Mouse (Mus musculus) midbrain, embryonic 14.5 days (tissue): ENCODE results near the gene Prdx6b. TPM values are rescaled to one million over a fixed set of nuclear protein-coding genes. Genes with fewer than 3 reads are reported as not detected.

ENCODE experiments used
- ATAC-seq: fragments of 200-750 bp; cut with Nextera tagmentation; 2 replicates; pipeline ENCODE4 v1.8.0; 2017; ENCODE audit warnings: moderate number of reproducible peaks, moderate library complexity; ENCODE audit not compliant: low FRiP score, low TSS enrichment
- DNase-seq: peaks from one replicate; pipeline ENCODE4 v3.0.0-alpha.2; 2015
- H3K27ac ChIP-seq: fragments of 300-500 bp; sonication (generic); replicated peaks from 2 replicates; pipeline ENCODE4 v1.5.1; 2014; ENCODE audit warnings: mild to moderate bottlenecking, low read depth, low read length, moderate library complexity
- H3K27me3 ChIP-seq: fragments of 300-500 bp; sonication (generic); 2 replicates; pipeline ENCODE4 v1.6.1; 2014; ENCODE audit warnings: low read length, control low read depth, mixed read lengths; ENCODE audit not compliant: control insufficient read depth, insufficient read depth
- H3K36me3 ChIP-seq: fragments of 300-500 bp; sonication (generic); 2 replicates; pipeline ENCODE4 v1.6.1; 2014; ENCODE audit warnings: low read length, control low read depth; ENCODE audit not compliant: control insufficient read depth, insufficient read depth
- H3K4me1 ChIP-seq: fragments of 300-500 bp; sonication (generic); 2 replicates; pipeline ENCODE4 v1.6.1; 2014; ENCODE audit warnings: mild to moderate bottlenecking, antibody characterized with exemption, low read length, control low read depth; ENCODE audit not compliant: control insufficient read depth, insufficient read depth
- H3K4me2 ChIP-seq: fragments of 300-500 bp; sonication (generic); 2 replicates; pipeline ENCODE4 v1.6.1; 2014; ENCODE audit warnings: mild to moderate bottlenecking, low read length, moderate library complexity
- H3K4me3 ChIP-seq: fragments of 300-500 bp; sonication (generic); replicated peaks from 2 replicates; pipeline ENCODE4 v1.5.1; 2014; ENCODE audit warnings: low read depth, low read length
- H3K9ac ChIP-seq: fragments of 300-500 bp; sonication (generic); replicated peaks from 2 replicates; pipeline ENCODE4 v1.6.1; 2014; ENCODE audit warnings: mild to moderate bottlenecking, low read length, moderate library complexity
- H3K9me3 ChIP-seq: fragments of 300-500 bp; sonication (generic); 2 replicates; pipeline ENCODE4 v1.6.1; 2016; ENCODE audit warnings: low read length, control low read depth, mixed read lengths; ENCODE audit not compliant: control insufficient read depth
- WGBS: fragments of 180-500 bp; shearing (Covaris S2); extraction: QIAGEN DNeasy Blood & Tissue Kit; methylation state at CpG from one replicate; pipeline ENCODE4 v1.1.7; 2014; 5-methylcytosine and 5-hydroxymethylcytosine counted together
- polyA plus RNA-seq: library from polyadenylated mRNA; unstranded; fragments of >200 nt; fragmentation: Nextera tagmentation; extraction: Ambion mirVana; gene quantifications from 2 replicates; pipeline ENCODE4 v1.2.1, GENCODE M21; 2014

The Prdx6b gene
- not detected in 2 replicates for polyA plus RNA-seq

DNA sequence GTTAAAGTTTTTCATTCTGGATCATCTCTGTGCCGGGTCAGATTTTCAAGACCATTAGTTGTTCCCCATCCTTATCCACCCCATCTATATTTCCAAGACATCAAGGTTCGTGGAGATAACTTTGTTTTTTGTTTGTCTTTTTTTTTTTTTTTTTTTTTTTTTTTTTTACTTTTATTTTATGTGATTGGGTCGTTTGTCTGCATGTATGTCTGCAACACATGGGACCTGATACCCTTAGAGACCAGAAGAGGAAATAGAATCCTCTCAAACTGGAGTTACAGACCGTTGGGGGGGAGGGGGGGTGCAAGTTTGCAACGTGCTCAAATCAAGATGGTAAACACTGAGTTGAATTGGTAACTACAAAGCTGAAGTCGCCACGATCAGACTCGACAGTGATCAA, at the start of gene Prdx6b:
TSS of gene Prdx6b (plus strand) at position 301 of the 400 bp plus-strand sequence.
- no peak for ATAC-seq
- Histone ChIP-seq H3K4me3 (no peak within 1 kb of the TSS), H3K4me1 (no peaks in the 10 kb centered on the region), H3K9ac (no peak within 1 kb of the TSS), H3K9me3 (no peaks in the 10 kb centered on the region), H3K27me3 (no peaks in the 10 kb centered on the region), H3K27ac (no peak within 1 kb of the TSS), H3K4me2 (no peak within 1 kb of the TSS), H3K36me3 (no peaks in the 10 kb centered on the region)
- WGBS: 85% methylated on average over 8 of the region's 8 CpGs
- no peak for DNase-seq

DNA sequence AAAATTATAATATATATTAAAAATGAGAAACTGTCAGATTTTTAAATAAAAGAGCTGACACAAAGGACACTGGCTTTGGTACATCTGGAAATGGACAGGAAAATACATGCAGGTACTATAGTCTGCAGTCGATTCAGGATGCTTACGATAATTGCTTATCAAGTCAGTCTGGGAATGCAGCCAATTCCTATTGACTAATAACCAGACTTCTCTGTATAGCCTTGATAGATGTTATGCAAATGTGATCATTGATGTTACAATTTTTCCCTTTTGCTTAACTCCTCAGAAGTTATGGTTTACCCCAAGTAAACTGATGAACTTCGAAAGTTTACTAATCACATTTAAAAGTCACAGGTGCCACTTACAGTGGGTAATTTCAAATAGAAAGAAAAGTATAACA, 44.8 kb upstream of the Prdx6b start:
- Histone ChIP-seq H3K36me3 (no peaks in the 10 kb centered on the region), H3K9me3 (no peaks in the 10 kb centered on the region), H3K9ac (no peak overlapping the region), H3K27ac (no peak overlapping the region), H3K4me1 (no peaks in the 10 kb centered on the region), H3K4me3 (no peak overlapping the region), H3K27me3 (no peaks in the 10 kb centered on the region), H3K4me2 (no peak overlapping the region)
- WGBS: 92% methylated on average over 3 of the region's 3 CpGs
- ATAC-seq (no peak), DNase-seq (peak; percentile 22)

DNA sequence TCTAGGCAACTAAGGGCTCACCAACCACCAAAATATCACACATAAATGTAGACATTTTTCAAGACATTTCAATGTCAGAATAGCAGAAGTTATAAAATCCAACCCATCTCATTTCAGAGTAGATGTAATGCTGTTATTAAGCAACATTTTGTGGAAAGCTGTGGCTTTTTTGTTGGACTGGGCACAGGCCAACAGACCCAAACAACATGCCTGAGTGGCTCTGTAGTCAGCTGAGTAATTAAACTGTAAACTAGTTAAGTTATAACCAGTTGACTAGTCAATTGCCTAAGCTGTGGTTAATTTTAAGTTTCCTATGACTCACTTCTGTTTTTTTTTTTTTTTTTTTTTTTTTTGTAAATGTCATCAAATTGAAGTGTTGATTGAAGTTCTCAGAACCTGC, 44.4 kb upstream of the Prdx6b start:
- Histone ChIP-seq H3K36me3 (no peaks in the 10 kb centered on the region), H3K4me1 (no peaks in the 10 kb centered on the region), H3K9ac (no peak overlapping the region), H3K27me3 (no peaks in the 10 kb centered on the region), H3K4me3 (no peak overlapping the region), H3K9me3 (no peaks in the 10 kb centered on the region), H3K27ac (no peak overlapping the region), H3K4me2 (no peak overlapping the region)
- no peak for DNase-seq
- ATAC-seq: no peak

DNA sequence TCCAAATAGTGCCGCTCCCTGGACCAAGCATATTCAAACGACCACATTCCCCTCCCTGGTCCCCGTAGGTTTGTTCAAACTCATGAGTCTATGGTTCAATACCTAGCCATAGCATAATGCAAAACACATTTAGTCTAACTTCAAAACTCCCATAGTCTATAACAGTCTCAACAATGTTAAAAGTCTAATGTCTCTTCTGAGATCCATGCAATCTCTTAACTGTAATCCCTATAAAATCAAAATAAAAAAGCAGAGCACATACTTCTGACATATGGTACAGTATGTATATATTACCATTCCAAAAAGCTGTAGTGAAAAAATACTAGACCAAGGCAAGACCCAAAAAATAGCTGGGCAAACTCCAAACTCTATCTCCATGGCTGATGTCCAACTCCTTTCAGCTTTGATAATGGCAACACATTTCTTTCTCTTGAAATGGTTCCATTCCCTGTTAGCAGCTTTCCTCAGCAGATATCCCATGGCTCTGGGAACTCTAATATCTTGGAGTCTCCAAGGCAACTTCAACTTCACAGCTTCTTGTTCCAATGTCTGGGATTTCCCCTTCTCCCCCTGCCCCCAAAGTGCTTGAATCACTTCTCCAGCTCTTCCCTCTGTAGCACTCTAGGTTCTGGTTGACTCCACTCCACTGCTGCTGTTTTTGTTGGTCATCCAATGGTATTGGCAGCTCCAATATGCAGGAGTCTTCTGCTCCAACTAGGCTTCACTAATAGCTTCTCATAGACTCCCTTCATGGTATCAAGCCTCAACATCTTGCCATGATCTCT, 32.2 kb upstream of the Prdx6b start:
- ATAC-seq: no peak
- Histone ChIP-seq H3K27me3 (no peaks in the 10 kb centered on the region), H3K9ac (no peak overlapping the region), H3K9me3 (no peaks in the 10 kb centered on the region), H3K36me3 (no peaks in the 10 kb centered on the region), H3K27ac (no peak overlapping the region), H3K4me3 (no peak overlapping the region), H3K4me2 (no peak overlapping the region), H3K4me1 (no peaks in the 10 kb centered on the region)
- WGBS: 89% methylated on average over 3 of the region's 3 CpGs
- DNase-seq: no peak

DNA sequence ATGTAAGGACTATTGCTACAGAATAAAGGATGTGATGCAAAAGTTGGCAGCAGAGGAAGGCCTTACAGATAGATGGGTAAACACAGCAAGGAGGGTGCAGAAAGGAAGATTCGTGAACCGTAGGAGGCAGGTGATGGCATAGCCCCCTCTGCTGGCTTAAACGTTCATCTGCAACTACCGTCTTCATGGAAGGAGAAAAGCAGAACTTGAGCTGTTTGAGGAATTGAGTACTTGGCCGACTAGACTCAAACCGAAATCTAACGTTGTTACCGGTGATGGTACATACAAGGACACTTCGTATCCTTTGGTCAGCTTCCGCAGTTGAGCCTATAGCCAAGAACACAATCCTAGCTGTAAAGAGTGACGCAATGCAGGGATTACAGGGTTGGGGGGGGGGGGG, 25.4 kb upstream of the Prdx6b start:
- H3K4me3 ChIP-seq: no peak overlapping the region
- no peak overlapping the region for H3K9ac ChIP-seq
- H3K9me3 ChIP-seq: no peaks in the 10 kb centered on the region
- no peaks in the 10 kb centered on the region for H3K36me3 ChIP-seq
- ATAC-seq (no peak), DNase-seq (peak; percentile 87)
- peak overlapping the region; percentile 19; the same call in 1 of the 2 replicates for H3K4me2 ChIP-seq
- H3K27ac ChIP-seq: no peak overlapping the region
- no peaks in the 10 kb centered on the region for H3K4me1 ChIP-seq
- 22% methylated on average over 11 of the region's 11 CpGs for WGBS
- H3K27me3 ChIP-seq: no peaks in the 10 kb centered on the region

DNA sequence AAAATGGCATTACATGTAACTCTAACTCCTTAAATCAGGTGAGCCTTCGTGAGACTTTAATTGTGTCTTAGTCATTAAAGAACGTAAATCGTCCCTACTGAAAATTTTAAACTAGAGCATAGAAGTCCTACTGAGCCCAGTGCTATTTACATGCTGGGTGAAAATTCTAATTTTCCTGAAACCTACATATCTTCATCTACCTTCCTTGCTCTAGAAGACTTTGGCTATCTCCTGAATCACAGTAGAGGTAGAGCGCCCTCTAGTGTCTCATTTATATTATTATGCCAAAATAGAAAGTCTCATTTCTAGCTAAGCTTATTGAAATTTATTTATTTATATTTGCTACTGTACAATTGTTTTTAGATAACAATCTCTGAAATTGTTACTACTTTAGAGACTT, 24.2 kb upstream of the Prdx6b start:
- Histone ChIP-seq H3K4me1 (no peaks in the 10 kb centered on the region), H3K9ac (no peak overlapping the region), H3K4me2 (no peak overlapping the region), H3K27me3 (no peaks in the 10 kb centered on the region), H3K9me3 (no peaks in the 10 kb centered on the region), H3K36me3 (no peaks in the 10 kb centered on the region), H3K4me3 (no peak overlapping the region), H3K27ac (no peak overlapping the region)
- 52% methylated on average over 4 of the region's 4 CpGs for WGBS
- ATAC-seq: no peak
- DNase-seq: peak; percentile 87

DNA sequence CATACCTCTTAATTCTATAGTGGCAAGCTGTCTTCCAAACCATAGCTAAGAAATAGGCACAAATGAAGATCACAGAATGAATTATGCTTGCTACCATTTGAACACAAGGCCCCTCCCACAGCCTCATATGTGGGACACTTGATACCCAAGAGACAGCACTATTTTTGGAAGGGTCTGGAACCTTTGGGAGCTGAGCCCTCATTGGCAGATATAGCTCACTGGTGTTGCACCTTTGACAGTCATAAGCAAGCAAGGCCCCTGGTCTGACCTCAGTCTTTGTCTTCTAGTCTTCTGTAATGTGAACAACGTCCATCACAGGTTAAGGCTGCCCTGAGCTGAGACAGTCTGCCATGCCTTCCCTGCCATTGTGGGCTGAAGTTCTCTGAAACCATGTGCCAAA, 20.8 kb upstream of the Prdx6b start:
- Histone ChIP-seq H3K36me3 (no peaks in the 10 kb centered on the region), H3K4me1 (no peaks in the 10 kb centered on the region), H3K9me3 (no peaks in the 10 kb centered on the region), H3K4me2 (no peak overlapping the region), H3K4me3 (no peak overlapping the region), H3K27ac (no peak overlapping the region), H3K27me3 (no peaks in the 10 kb centered on the region), H3K9ac (no peak overlapping the region)
- no peak for ATAC-seq
- 76% methylated on average over 1 of the region's 1 CpGs for WGBS
- no peak for DNase-seq

DNA sequence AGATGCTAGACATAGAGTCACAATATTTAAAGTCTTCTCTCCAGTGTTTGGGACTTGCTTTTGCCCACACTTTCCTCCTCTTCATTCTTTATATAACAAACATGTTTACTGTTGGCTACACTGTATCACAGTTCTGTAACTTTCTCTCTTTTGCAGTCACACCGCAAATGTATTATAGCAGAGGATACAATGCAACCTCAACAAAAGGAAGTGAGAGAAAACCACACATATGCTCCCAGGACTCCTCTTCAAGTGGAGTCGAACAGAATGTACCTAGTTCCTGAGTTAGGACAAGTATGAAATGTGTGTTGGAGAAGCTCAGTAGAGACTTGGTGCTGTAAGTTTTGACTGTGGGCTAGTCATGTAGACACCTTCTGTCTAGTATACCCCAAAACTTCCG, 19.2 kb upstream of the Prdx6b start:
- H3K9me3 ChIP-seq: no peaks in the 10 kb centered on the region
- H3K4me3 ChIP-seq: no peak overlapping the region
- H3K27ac ChIP-seq: no peak overlapping the region
- 87% methylated on average over 3 of the region's 3 CpGs for WGBS
- H3K27me3 ChIP-seq: no peaks in the 10 kb centered on the region
- no peak for ATAC-seq
- no peak for DNase-seq
- H3K36me3 ChIP-seq: no peaks in the 10 kb centered on the region
- no peaks in the 10 kb centered on the region for H3K4me1 ChIP-seq
- no peak overlapping the region for H3K9ac ChIP-seq
- no peak overlapping the region for H3K4me2 ChIP-seq

DNA sequence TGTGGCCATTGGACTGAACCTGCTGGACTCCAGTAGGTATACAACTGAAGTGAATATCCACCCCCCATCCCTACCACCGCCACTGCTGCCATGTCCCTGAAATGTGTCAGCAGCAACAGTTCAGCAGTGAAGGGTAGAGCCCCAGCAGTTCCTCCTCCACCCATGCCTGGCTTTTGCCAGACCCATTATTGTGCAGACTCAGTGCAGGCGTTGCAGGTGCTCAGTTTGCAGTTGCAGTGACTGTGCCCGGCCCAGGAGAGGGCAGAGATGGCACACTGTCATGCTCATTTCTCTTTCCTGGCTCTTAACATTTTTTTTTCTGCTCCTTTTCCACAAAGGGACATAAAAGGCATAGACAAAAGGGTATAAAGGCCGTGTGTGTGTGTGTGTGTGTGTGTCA, 18.5 kb upstream of the Prdx6b start:
- DNase-seq: no peak
- Histone ChIP-seq H3K4me2 (no peak overlapping the region), H3K4me3 (no peak overlapping the region), H3K4me1 (no peaks in the 10 kb centered on the region), H3K27ac (no peak overlapping the region), H3K27me3 (no peaks in the 10 kb centered on the region), H3K9ac (no peak overlapping the region), H3K36me3 (no peaks in the 10 kb centered on the region), H3K9me3 (no peaks in the 10 kb centered on the region)
- ATAC-seq: no peak
- 71% methylated on average over 4 of the region's 4 CpGs for WGBS
